Mouse (Mus musculus): ENCODE measurements at regions not wholly inside any gene's neighbourhood (a gene's known extent, or its start where the extent isn't known, plus 50 kb on each side); places are given as distances from the start of the nearest gene placed in this dataset.

DNA sequence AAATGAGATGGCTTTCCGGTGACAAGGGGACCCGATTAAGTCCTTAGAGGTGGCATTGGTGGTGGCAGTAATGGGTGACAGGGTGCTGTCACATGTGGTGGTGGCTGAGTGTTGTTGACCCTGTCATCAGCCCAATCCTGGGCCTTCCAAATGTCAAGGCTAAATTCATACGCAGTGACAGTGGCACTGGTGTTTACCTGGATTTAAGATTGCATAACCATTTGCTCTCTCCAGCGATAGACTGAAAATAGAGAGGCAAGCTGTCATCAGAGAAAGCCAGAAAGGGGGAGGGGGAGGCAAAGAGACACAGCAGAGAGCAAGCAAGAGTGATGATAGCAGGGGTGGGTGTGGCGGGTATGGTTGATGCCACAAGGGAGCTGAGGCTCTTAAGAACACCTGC is 215.1 kb downstream of the Suds3 start:
- DNase-seq = no peak

GRCm38 (mm10) chr5:116897391-116897790 is 218.5 kb downstream of the Suds3 start:
- no peak for DNase-seq

GRCm38 (mm10) chr5:116895036-116895783 is 220.7 kb downstream of the Suds3 start:
- no peak for DNase-seq

DNA sequence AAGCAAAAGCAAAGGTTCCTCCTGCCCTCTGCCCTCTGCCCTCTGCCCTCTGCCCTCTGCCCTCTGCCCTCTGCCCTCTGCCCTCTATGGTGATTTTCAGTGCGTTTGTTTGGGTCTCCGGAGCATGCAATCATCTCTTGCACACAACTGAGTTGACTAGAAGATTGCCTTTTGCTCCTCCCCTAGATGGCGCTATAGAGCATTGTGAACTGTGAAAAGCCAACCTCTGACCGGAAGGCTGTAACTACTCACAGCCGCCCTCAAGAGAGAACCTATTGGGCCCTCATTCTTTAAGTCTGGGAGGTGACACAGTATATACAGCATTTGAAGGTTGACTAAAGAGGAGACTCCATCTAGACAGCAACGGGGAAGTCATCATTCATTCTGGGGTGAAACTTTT is 221.3 kb downstream of the Suds3 start:
- DNase-seq = no peak

GRCm38 (mm10) chr5:116892877-116893276 is 223.0 kb downstream of the Suds3 start:
- no peak for DNase-seq

GRCm38 (mm10) chr5:116889224-116889623 is 226.7 kb downstream of the Suds3 start:
- DNase-seq = no peak

DNA sequence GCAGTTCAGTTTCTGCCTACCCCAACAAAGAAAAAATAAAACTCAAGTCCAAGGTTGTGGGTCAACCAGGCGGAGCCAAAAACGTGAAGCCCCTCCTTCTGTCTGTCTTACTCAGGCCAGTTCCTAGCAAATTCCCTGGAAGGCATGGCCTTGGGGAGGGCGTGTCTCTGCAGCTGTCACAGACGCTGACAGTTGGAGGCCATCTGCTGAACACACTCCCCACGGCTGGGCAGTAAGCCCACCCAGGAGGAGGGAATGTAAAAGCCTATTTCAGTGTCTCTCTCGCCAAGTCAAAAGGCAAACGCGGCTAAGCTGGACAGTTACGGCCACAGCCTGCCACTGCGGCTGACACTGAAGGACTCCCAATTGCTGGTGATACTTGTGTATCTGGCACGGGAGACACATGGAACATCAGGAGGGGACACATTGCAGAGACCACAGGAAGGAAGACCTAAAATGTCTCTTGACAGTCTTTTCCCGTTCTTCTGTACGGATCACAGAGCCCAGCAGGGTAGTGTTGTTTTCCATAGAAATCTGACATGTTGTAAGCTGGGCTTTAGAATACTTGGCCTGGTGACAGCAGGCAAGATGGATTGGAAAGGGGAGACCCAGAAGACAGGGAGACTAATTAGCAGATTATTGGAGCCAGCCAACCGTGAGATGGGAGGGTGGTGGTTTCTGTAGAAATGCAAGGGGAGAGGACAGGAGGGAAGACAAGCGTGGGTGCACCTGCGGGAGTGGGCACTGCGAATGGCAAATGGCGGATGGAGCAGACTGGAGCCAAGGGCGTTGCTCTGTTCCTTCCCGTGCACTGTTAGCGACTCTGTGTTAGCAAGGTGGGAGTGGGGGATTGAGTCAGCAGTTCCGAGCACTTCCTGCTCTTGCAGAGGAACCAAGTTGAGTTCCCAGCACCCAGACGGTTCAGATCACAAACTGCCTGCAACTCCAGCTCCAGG is 229.5 kb downstream of the Suds3 start:
- DNase-seq = peak; percentile 17

GRCm38 (mm10) chr5:116879761-116880160 is 236.2 kb downstream of the Suds3 start:
- no peak for DNase-seq

GRCm38 (mm10) chr5:116874941-116875340 is 241.0 kb downstream of the Suds3 start:
- no peak for DNase-seq

DNA sequence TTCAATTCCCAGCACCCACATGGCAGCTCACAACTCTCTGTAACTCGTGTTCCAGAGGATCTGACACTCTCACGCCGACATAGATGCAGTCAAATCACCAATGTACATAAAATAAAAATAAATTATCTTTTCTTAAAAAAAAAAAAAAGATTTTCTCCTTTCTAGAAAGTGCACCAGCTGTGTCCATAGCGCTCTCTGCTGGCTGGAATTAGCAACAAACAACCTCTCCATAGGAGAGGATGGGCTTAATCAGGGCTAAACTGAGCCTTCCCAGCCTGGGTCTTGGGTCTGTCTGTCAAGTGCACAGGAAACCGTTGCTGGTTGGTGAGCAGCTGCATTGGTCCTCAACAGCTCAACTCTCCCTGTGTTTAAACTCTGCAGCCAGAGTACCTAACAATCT is 247.8 kb downstream of the Suds3 start:
- no peak for DNase-seq

DNA sequence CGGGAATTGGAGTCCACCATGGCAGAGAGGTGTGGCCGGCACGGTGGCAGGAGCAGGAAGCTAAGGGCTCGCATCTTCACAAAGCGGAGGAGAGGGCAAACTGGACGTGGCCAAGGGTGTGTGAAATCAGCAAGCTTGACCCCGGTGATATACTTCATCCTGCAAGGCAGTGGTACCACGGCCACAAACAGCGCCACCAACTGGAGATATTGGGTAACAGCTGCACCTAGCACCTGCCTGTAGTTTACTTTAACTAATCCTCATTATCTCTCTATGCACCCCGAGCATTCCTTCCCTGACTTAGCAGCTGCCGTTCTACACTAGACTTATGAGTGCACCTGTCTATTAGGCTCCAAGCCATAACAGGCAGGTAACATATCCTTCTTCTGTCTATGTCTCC is 251.6 kb downstream of the Suds3 start:
- DNase-seq = no peak

DNA sequence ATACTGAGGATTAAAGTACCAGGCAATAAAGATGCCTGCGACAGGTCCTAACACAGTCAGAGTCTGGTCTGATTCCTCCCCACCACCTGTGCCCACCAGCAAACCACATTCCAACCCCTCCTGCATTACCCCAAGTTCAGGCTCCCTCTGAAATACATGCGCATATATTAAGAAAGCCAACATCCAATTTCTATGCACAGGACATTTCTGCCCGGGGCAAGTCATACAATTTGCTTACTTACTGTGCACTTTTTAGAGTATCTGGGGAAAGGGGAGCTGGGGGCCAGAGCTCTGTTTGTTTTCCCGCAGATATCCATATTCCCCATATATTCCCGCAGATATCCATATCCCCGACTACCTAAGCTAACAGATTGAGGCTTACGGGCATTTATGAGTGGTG is 261.1 kb upstream of the Srrm4 start:
- DNase-seq = no peak

DNA sequence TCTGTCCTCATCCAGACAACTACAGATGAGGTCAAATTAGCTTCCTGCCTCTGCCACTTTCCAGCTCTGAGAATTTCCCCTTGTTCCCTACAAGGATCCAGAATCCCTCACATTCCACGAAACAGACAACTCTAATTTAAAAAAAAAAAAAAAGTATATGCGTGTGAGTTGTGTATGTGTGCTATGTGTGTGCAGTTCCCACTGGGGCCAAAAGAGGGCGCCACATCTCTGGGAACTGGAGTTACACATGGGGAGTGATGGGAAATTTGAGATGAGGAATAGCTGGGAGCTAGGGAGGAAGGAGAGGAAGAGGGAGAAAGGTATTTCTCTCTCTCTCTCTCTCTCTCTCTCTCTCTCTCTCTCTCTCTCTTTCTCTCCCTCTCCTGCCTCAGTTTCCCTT is 240.3 kb upstream of the Srrm4 start:
- DNase-seq = no peak

- no peak for DNase-seq
Measured at GRCm38 (mm10) chr5:116829771-116830170, 238.2 kb upstream of the Srrm4 start.

DNA sequence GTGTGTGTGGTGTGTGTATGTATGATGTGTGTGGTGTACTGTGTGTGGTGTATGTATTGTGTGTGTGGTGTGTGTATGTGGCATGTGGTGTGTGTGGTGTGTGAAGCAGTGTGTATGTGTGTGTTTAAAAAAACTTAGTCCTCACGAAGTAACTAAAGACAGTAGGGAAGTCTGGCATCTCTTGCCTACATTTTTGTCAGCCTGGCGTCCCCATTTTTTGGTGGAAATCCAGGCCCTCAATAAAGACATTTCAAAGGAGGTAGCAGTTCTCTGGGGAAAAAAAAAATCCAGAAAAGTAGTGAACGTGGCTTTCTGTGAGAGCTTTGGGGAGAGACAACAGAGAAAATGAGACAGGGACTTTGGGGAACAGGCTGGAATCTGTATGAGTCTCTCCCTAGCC is 231.6 kb upstream of the Srrm4 start:
- DNase-seq = no peak

DNA sequence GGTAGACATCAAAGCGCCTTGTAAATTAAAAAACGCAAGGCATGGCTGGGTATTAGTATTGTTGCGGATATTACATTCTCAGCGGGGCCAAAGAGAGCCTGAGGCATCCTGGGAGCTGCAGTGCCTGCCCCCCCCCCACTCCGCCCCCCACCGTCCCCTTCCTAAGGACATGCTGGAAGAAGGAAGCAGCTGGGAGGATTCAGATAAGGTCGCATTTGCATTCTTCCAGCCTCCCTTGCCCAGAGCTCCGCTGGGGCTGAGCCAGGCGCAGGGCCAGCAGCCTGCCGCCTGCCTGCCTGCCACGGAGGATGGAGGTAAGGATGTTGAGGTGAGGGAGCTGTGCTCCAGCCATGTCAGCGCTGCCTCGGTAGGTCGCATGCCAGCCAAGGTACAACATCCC is 230.5 kb upstream of the Srrm4 start:
- no peak for DNase-seq

DNA sequence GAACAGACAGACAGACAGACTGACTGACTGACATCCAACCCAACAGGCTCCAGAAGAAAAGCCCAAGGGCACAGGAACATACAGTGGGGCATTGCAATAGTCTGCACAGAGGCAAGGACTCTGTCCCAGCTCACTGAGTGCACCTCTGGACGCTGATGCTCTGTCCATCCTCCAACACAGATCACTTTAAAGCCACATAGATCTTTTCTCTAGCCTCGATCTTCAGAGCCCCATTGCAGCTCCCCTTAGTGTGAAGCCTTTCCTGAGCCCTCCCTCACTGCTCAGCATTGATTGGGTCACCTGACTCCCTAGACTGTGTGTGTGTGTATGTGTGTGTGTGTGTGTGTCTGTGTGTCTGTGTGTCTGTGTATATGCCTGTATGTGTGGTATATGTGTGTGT is 218.2 kb upstream of the Srrm4 start:
- DNase-seq = no peak

DNA sequence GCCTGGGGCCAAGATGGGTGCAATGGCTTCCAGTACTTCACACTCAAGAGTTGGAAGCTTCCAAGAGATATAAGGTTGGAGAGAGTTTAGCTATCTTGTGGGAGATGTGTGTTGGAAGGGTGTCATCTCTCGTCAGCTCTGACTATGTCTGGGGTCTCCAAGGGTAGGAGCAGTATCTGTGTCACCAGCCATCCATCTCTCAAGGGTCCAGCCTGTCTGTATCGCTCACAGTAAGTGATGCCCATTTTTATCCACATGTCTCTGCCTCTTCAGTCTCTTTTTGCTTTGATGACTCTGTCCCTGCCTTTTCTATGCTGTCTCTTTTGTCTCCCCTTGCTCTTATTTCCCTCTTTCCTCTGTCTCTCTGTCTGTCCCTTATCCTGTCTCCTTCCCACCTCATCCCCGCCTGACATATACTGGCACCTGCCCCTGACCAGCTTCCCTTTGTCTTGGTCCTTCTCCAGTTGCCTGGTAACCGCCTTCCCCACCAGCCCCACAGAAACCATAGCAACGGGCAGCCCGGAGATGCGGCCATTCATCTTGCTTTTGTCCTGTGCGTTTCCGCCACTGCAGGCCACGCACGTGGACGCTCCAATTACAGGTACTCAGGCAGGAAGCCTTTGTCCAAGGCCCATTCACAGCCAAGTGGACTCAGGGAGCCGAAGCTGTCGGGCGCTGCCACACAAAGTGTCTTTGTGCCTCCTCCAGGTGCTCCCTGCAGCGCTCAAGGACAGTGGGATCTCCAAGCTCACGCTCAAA is 217.6 kb upstream of the Srrm4 start:
- no peak for DNase-seq

DNA sequence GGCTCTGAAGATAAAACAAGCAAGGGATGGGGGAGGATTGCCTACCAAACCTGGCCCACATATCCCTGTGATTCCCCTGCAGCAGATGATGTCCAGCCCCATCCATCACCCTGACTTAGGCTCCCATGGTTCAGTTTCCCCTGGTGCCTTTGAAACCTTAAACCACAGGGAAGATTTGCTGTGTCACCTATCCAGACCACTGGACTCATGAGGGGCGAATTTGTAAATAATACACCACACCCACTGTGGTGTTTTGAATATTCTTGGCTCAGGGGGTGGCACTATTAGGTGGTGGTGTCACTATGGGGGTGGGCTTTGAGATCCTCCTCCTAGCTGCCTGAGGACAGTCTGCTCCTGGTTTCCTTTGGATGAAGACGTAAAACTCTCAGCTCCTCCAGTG is 205.8 kb upstream of the Srrm4 start:
- DNase-seq = no peak

GRCm38 (mm10) chr5:116795169-116795568 is 203.6 kb upstream of the Srrm4 start:
- no peak for DNase-seq

DNA sequence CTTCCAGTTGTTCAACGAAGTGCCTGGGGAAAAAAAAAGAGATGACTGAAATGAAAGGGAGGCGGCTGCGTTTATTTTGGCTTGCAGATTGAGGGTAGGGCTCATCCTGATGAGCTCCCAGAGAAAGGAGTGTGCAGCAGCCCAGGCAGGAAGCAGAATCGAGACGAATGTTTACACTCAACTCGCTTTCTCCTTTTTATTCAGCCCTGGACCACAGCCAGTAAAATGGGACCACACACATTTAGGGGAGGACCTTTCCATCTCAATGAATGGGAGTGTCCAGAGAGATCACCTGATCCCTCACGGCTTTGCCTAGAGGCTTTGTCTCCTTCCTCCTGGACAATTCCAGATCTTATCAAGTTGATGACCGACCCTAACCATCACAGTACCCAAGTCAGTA is 198.8 kb upstream of the Srrm4 start:
- no peak for DNase-seq

- DNase-seq = no peak
Measured at GRCm38 (mm10) chr5:116789859-116790258, 198.2 kb upstream of the Srrm4 start.

DNA sequence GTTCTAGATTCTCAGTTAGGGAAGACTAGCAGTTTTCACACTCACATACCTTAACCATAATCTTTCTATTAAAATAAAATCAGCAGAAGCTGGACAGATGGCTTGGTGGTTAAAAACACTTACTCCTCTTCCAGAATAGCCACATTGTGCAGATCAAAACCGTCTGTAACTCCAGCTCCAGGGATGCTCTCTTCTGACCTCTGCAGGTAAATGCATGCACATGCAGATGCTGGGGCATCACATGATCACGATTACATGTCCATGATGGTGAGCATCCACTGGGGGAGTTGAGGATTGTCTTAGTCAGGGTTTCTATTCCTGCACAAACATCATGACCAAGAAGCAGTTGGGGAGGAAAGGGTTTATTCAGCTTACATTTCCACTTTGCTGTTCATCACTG is 184.8 kb upstream of the Srrm4 start:
- no peak for DNase-seq

Measured in gastrocnemius, postnatal 10 days (tissue).